Mouse (Mus musculus): ENCODE results near the gene Gnptg.

GRCm38 (mm10) chr17:25250181-25250835 is 10.4 kb upstream of the Gnptg start:
- TF ChIP-seq TAL1 (IDR thresholded peaks at IDR 0.05; ENCODE audit: low read length), result no peak
- no peak for TF ChIP-seq GATA1 (IDR thresholded peaks at IDR 0.05; ENCODE audit: low read length)
